Mouse (Mus musculus): Measurements from ENCODE around the gene Shank1. TPM values are rescaled to one million over a fixed set of nuclear protein-coding genes. Genes with fewer than 3 reads are reported as not detected.

The Shank1 gene
- total RNA-seq, 2 experiments from 2014 or later: not detected

DNA sequence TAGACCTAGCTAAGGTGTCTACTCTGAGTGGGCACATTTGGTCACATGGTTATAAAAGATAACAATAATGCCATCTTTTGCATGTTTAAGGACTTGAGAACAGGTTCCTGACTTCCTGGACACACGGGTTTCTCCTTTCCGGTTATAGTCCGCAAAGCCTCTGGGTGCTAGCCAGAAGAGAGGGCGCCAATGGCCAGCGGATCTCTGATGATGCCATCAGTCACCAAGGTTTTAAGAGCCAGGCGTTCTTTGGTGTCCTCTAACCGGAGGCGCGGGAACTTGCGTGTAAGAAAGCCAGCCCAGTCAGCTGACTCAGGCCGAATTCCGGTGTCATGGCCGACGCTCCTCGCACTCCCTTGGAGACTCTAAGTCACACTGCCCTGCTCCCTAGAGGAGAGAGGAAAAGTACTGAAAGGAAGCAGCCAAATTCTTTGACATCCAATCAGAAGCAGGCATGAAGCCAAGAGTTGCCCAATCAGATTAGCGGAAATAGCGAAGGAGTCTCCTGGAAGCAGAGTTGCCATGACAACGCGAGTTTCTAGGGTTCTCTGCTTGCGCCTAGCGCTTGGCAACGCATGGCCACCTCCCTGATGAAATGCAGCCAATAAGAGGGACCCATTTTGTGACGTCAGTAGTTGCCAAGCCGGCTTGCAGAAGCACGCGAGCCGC, 95.4 kb downstream of the Shank1 start:
- peak; percentile 58; the same call in 1 of the 2 replicates for ATAC-seq (replicated peaks; ENCODE audit: low FRiP score, poor library complexity, severe bottlenecking)

DNA sequence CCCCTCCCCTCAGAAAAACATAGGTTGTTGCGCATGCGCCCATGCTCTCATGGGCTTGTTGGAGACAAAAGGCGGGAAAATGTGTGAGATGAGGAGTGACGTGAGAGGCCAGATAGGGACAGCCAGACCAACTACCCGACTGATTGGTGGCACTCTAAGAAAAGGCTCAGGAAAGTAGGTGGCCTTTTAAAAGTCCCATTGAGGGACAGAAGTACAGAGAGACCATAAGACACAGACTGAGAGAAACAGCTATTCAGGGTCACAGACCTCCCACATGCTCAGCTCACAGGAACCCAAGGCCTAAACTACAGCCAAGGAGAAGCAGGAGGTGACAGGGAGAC, 95.9 kb downstream of the Shank1 start:
- 0 out of 2 replicates have a peak, but pooled peaks have one; percentile 30 for ATAC-seq (replicated peaks; ENCODE audit: low FRiP score, poor library complexity, severe bottlenecking)

Other genes with a start within 250 kb of the Shank1 start
- gene Klk1b21, start 207.9 kb upstream of the Shank1 start, total RNA-seq (2015; ENCODE audit: low replicate concordance): not detected in 2 replicates
- gene Klk1b21, start 207.9 kb upstream of the Shank1 start, total RNA-seq (2017; ENCODE audit: low replicate concordance): not detected in 2 replicates
- gene Klk1b22, start 197.6 kb upstream of the Shank1 start, total RNA-seq (2015; ENCODE audit: low replicate concordance): not detected in 2 replicates
- gene Klk1b22, start 197.6 kb upstream of the Shank1 start, total RNA-seq (2017; ENCODE audit: low replicate concordance): not detected in 2 replicates
- not detected in 2 replicates for gene Klk1b16, start 173.5 kb upstream of the Shank1 start, total RNA-seq (2015; ENCODE audit: low replicate concordance)
- gene Klk1b16, start 173.5 kb upstream of the Shank1 start, total RNA-seq (2017; ENCODE audit: low replicate concordance): not detected in 2 replicates
- not detected in 2 replicates for gene Klk1b24, start 122.0 kb upstream of the Shank1 start, total RNA-seq (2015; ENCODE audit: low replicate concordance)
- not detected in 2 replicates for gene Klk1b24, start 122.0 kb upstream of the Shank1 start, total RNA-seq (2017; ENCODE audit: low replicate concordance)
- not detected in 2 replicates for gene Klk1b3, start 112.1 kb upstream of the Shank1 start, total RNA-seq (2015; ENCODE audit: low replicate concordance)
- gene Klk1b3, start 112.1 kb upstream of the Shank1 start, total RNA-seq (2017; ENCODE audit: low replicate concordance): not detected in 2 replicates
- gene Klk1b4, start 102.8 kb upstream of the Shank1 start, total RNA-seq (2015; ENCODE audit: low replicate concordance): not detected in 2 replicates
- gene Klk1b4, start 102.8 kb upstream of the Shank1 start, total RNA-seq (2017; ENCODE audit: low replicate concordance): not detected in 2 replicates
- gene Klk1b5, start 94.3 kb upstream of the Shank1 start, total RNA-seq (2015; ENCODE audit: low replicate concordance): not detected in 2 replicates
- not detected in 2 replicates for gene Klk1b5, start 94.3 kb upstream of the Shank1 start, total RNA-seq (2017; ENCODE audit: low replicate concordance)
- not detected in 2 replicates for gene Klk1, start 84.9 kb upstream of the Shank1 start, total RNA-seq (2015; ENCODE audit: low replicate concordance)
- gene Klk1, start 84.9 kb upstream of the Shank1 start, total RNA-seq (2017; ENCODE audit: low replicate concordance): not detected in 2 replicates
- gene Gm36864, start 74.1 kb upstream of the Shank1 start, total RNA-seq (2015; ENCODE audit: low replicate concordance): not detected in 2 replicates
- not detected in 2 replicates for gene Gm36864, start 74.1 kb upstream of the Shank1 start, total RNA-seq (2017; ENCODE audit: low replicate concordance)
- not detected in 2 replicates for gene 1700028J19Rik, start 63.6 kb upstream of the Shank1 start, total RNA-seq (2015; ENCODE audit: low replicate concordance)
- 0.70 TPM in 1 of 2 replicates, not detected in the other for gene 1700028J19Rik, start 63.6 kb upstream of the Shank1 start, total RNA-seq (2017; ENCODE audit: low replicate concordance)
- 8.2 and 9.8 TPM in 2 replicates for gene 2410002F23Rik, start 63.5 kb upstream of the Shank1 start, total RNA-seq (2015; ENCODE audit: low replicate concordance)
- 5.6 and 7.8 TPM in 2 replicates for gene 2410002F23Rik, start 63.5 kb upstream of the Shank1 start, total RNA-seq (2017; ENCODE audit: low replicate concordance)
- not detected in 2 replicates for gene Acp4, start 52.9 kb upstream of the Shank1 start, total RNA-seq (2015; ENCODE audit: low replicate concordance)
- not detected in 2 replicates for gene Acp4, start 52.9 kb upstream of the Shank1 start, total RNA-seq (2017; ENCODE audit: low replicate concordance)
- not detected in 2 replicates for gene Gm15517, start 48.8 kb upstream of the Shank1 start, total RNA-seq (2015; ENCODE audit: low replicate concordance)
- gene Gm15517, start 48.8 kb upstream of the Shank1 start, total RNA-seq (2017; ENCODE audit: low replicate concordance): not detected in 2 replicates
- 0.19 and 0.63 TPM in 2 replicates for gene Clec11a, start 3.4 kb upstream of the Shank1 start, total RNA-seq (2015; ENCODE audit: low replicate concordance)
- 0.28 and 1.0 TPM in 2 replicates for gene Clec11a, start 3.4 kb upstream of the Shank1 start, total RNA-seq (2017; ENCODE audit: low replicate concordance)
- not detected in 2 replicates for gene Syt3, start 73.8 kb downstream of the Shank1 start, total RNA-seq (2015; ENCODE audit: low replicate concordance)
- gene Syt3, start 73.8 kb downstream of the Shank1 start, total RNA-seq (2017; ENCODE audit: low replicate concordance): not detected in 2 replicates
- not detected in 2 replicates for gene 1700008O03Rik, start 75.6 kb downstream of the Shank1 start, total RNA-seq (2015; ENCODE audit: low replicate concordance)
- gene 1700008O03Rik, start 75.6 kb downstream of the Shank1 start, total RNA-seq (2017; ENCODE audit: low replicate concordance): not detected in 2 replicates
- gene Lrrc4b, start 118.8 kb downstream of the Shank1 start, total RNA-seq (2015; ENCODE audit: low replicate concordance): not detected in 2 replicates
- gene Lrrc4b, start 118.8 kb downstream of the Shank1 start, total RNA-seq (2017; ENCODE audit: low replicate concordance): not detected in 2 replicates
- gene Aspdh, start 155.1 kb downstream of the Shank1 start, total RNA-seq (2015; ENCODE audit: low replicate concordance): not detected in 2 replicates
- not detected in 2 replicates for gene Aspdh, start 155.1 kb downstream of the Shank1 start, total RNA-seq (2017; ENCODE audit: low replicate concordance)
- 6.7 and 43.7 TPM in 2 replicates for gene Josd2, start 157.7 kb downstream of the Shank1 start, total RNA-seq (2015; ENCODE audit: low replicate concordance)
- gene Josd2, start 157.7 kb downstream of the Shank1 start, total RNA-seq (2017; ENCODE audit: low replicate concordance): 33.7 and 59.7 TPM in 2 replicates
- 17.9 and 19.2 TPM in 2 replicates for gene Emc10, start 186.3 kb downstream of the Shank1 start, total RNA-seq (2015; ENCODE audit: low replicate concordance)
- gene Emc10, start 186.3 kb downstream of the Shank1 start, total RNA-seq (2017; ENCODE audit: low replicate concordance): 12.4 and 13.4 TPM in 2 replicates
- gene Fam71e1, start 186.3 kb downstream of the Shank1 start, total RNA-seq (2015; ENCODE audit: low replicate concordance): not detected in 2 replicates
- not detected in 2 replicates for gene Fam71e1, start 186.3 kb downstream of the Shank1 start, total RNA-seq (2017; ENCODE audit: low replicate concordance)
- gene Mybpc2, start 214.4 kb downstream of the Shank1 start, total RNA-seq (2015; ENCODE audit: low replicate concordance): not detected in 2 replicates
- gene Mybpc2, start 214.4 kb downstream of the Shank1 start, total RNA-seq (2017; ENCODE audit: low replicate concordance): not detected in 2 replicates
- 1.7 and 1.9 TPM in 2 replicates for gene Spib, start 221.8 kb downstream of the Shank1 start, total RNA-seq (2015; ENCODE audit: low replicate concordance)
- gene Spib, start 221.8 kb downstream of the Shank1 start, total RNA-seq (2017; ENCODE audit: low replicate concordance): 1.9 and 2.6 TPM in 2 replicates
- 21.3 and 26.5 TPM in 2 replicates for gene Pold1, start 238.6 kb downstream of the Shank1 start, total RNA-seq (2015; ENCODE audit: low replicate concordance)
- 16.2 and 29.3 TPM in 2 replicates for gene Pold1, start 238.6 kb downstream of the Shank1 start, total RNA-seq (2017; ENCODE audit: low replicate concordance)
- gene Nr1h2, start 243.7 kb downstream of the Shank1 start, total RNA-seq (2015; ENCODE audit: low replicate concordance): 34.4 and 41.8 TPM in 2 replicates
- gene Nr1h2, start 243.7 kb downstream of the Shank1 start, total RNA-seq (2017; ENCODE audit: low replicate concordance): 32.0 and 41.0 TPM in 2 replicates

All from erythroblast, adult 5-6 weeks (primary cell).